Mouse (Mus musculus): ENCODE results near the gene Mast4.

The Mast4 gene

GRCm38 (mm10) chr13:103315113-103315708 is 19.1 kb downstream of the Mast4 start:
- no peak for DNase-seq (ENCODE audit: low spot score in 2 of 2)

- no peak for DNase-seq (ENCODE audit: low spot score in 2 of 2)
These were observed 26.0 kb downstream of the Mast4 start for GRCm38 (mm10) chr13:103308296-103308695.

- DNase-seq (ENCODE audit: low spot score in 2 of 2), result no peak
These were observed 30.5 kb downstream of the Mast4 start for GRCm38 (mm10) chr13:103303826-103304225.

- no peak for DNase-seq (ENCODE audit: low spot score in 2 of 2)
These were observed 31.8 kb downstream of the Mast4 start for GRCm38 (mm10) chr13:103302508-103302907.

GRCm38 (mm10) chr13:103302077-103302476 is 32.2 kb downstream of the Mast4 start:
- no peak for DNase-seq (ENCODE audit: low spot score in 2 of 2)

- no peak for DNase-seq (ENCODE audit: low spot score in 2 of 2)
These were observed 39.9 kb downstream of the Mast4 start for GRCm38 (mm10) chr13:103294424-103294823.

GRCm38 (mm10) chr13:103293121-103293520 is 41.2 kb downstream of the Mast4 start:
- DNase-seq (ENCODE audit: low spot score in 2 of 2), result no peak

- no peak for DNase-seq (ENCODE audit: low spot score in 2 of 2)
These were observed 43.2 kb downstream of the Mast4 start for GRCm38 (mm10) chr13:103291098-103291497.

- no peak for DNase-seq (ENCODE audit: low spot score in 2 of 2)
These were observed 48.5 kb downstream of the Mast4 start for GRCm38 (mm10) chr13:103285821-103286220.

GRCm38 (mm10) chr13:103285036-103285435 is 49.3 kb downstream of the Mast4 start:
- no peak for DNase-seq (ENCODE audit: low spot score in 2 of 2)

- no peak for DNase-seq (ENCODE audit: low spot score in 2 of 2)
These were observed 63.4 kb downstream of the Mast4 start for GRCm38 (mm10) chr13:103270856-103271391.

- DNase-seq (ENCODE audit: low spot score in 2 of 2), result no peak
These were observed 71.6 kb downstream of the Mast4 start for GRCm38 (mm10) chr13:103262707-103263106.

- DNase-seq (ENCODE audit: low spot score in 2 of 2), result no peak
These were observed 72.2 kb downstream of the Mast4 start for GRCm38 (mm10) chr13:103262061-103262460.

- DNase-seq (ENCODE audit: low spot score in 2 of 2), result no peak
These were observed 73.9 kb downstream of the Mast4 start for GRCm38 (mm10) chr13:103260414-103260813.

- no peak for DNase-seq (ENCODE audit: low spot score in 2 of 2)
These were observed 76.2 kb downstream of the Mast4 start for GRCm38 (mm10) chr13:103258106-103258505.

- no peak for DNase-seq (ENCODE audit: low spot score in 2 of 2)
These were observed 79.4 kb downstream of the Mast4 start for GRCm38 (mm10) chr13:103254861-103255260.

- no peak for DNase-seq (ENCODE audit: low spot score in 2 of 2)
These were observed 81.2 kb downstream of the Mast4 start for GRCm38 (mm10) chr13:103253077-103253476.

- no peak for DNase-seq (ENCODE audit: low spot score in 2 of 2)
These were observed 85.9 kb downstream of the Mast4 start for GRCm38 (mm10) chr13:103248102-103249054.

- no peak for DNase-seq (ENCODE audit: low spot score in 2 of 2)
These were observed 87.2 kb downstream of the Mast4 start for GRCm38 (mm10) chr13:103246973-103247718.

- no peak for DNase-seq (ENCODE audit: low spot score in 2 of 2)
These were observed 88.9 kb downstream of the Mast4 start for GRCm38 (mm10) chr13:103245431-103245830.

GRCm38 (mm10) chr13:103244053-103244452 is 90.2 kb downstream of the Mast4 start:
- DNase-seq (ENCODE audit: low spot score in 2 of 2), result no peak

GRCm38 (mm10) chr13:103241092-103241491 is 93.2 kb downstream of the Mast4 start:
- no peak for DNase-seq (ENCODE audit: low spot score in 2 of 2)
